Comparison of ENCODE assay signal across 14 mouse cellular contexts in the genomic region with DNA sequence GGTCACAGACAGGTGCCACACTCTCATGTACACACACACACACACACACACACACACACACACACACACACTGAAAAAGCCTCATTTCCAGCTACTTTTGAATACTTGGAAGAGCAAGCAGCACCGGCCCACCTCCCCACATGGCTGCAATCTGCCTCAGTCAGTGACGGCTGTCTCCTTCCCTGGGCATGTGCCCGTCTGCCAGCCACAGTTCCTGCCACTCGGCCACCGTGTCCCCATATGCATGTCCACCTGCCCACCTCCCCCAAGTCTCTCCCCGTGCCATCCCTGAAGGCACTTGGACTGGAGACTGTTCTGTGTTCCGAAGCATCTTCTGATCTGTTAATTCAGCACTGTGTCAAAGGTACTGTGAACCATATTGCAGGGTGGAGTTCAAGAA. TPM values are rescaled to one million over a fixed set of nuclear protein-coding genes. Genes with fewer than 3 reads are reported as not detected.
DNase-seq lines count a peak whose midpoint lies in the region; ATAC-seq lines count a peak whose summit lies in the region.
"Had no signal": no experiment of that assay in that cellular context is flagged by ENCODE, and none has a peak within 500 bp of the region (broad histone marks: within the 10 kb centered on the region; RNA-seq: fewer than 3 reads in every experiment).

No protein-coding gene starts in this region.

- H3K4me1 ChIP-seq in forebrain, embryonic 15.5 days = peaks cover 14% of the 10 kb centered on the region
- peaks cover 6% of the 10 kb centered on the region; the same call in 1 of the 2 replicates for H3K4me1 ChIP-seq in forebrain, embryonic 11.5 days (replicated peaks; ENCODE audit: control insufficient read depth, insufficient read depth, low read length)
- peaks cover 17% of the 10 kb centered on the region for H3K4me1 ChIP-seq in forebrain, embryonic 16.5 days (replicated peaks; ENCODE audit: control insufficient read depth, insufficient read depth, low read length)

- no peak overlapping the region for H3K27ac ChIP-seq in forebrain, embryonic 15.5 days (replicated peaks)
- H3K27ac ChIP-seq in forebrain, embryonic 11.5 days (ENCODE audit: low read depth, low read length) = no peak overlapping the region
- H3K27ac ChIP-seq in forebrain, embryonic 16.5 days (ENCODE audit: low read length) = no peak overlapping the region
- H3K27ac ChIP-seq: embryonic facial prominence, embryonic 13.5 days; gastrocnemius, adult 2 months; hindbrain, embryonic 12.5 days had no signal

- WGBS in forebrain, embryonic 15.5 days = 76% methylated on average over 7 of the region's 7 CpGs
- 93% methylated on average over 7 of the region's 7 CpGs for WGBS in forebrain, embryonic 11.5 days
- WGBS in forebrain, embryonic 16.5 days = 56% methylated on average over 7 of the region's 7 CpGs

- H3K9me3 ChIP-seq in forebrain, embryonic 15.5 days = no peaks in the 10 kb centered on the region
- no peaks in the 10 kb centered on the region for H3K9me3 ChIP-seq in forebrain, embryonic 11.5 days (ENCODE audit: control insufficient read depth, low read length)
- H3K9me3 ChIP-seq in forebrain, embryonic 16.5 days (ENCODE audit: control insufficient read depth, low read length) = no peaks in the 10 kb centered on the region
- H3K9me3 ChIP-seq: embryonic facial prominence, embryonic 13.5 days; hindbrain, embryonic 12.5 days had no signal

- H3K4me3 ChIP-seq in forebrain, embryonic 15.5 days = no peak overlapping the region
- H3K4me3 ChIP-seq in forebrain, embryonic 11.5 days (ENCODE audit: low read depth, low read length) = no peak overlapping the region
- H3K4me3 ChIP-seq in forebrain, embryonic 16.5 days (replicated peaks; ENCODE audit: low read length) = no peak overlapping the region
- H3K4me3 ChIP-seq: embryonic facial prominence, embryonic 13.5 days; gastrocnemius, adult 2 months; hindbrain, embryonic 12.5 days had no signal

- H3K36me3 ChIP-seq in forebrain, embryonic 15.5 days = no peaks in the 10 kb centered on the region
- H3K36me3 ChIP-seq in forebrain, embryonic 11.5 days (ENCODE audit: control insufficient read depth, insufficient read depth, low read length) = no peaks in the 10 kb centered on the region
- no peaks in the 10 kb centered on the region for H3K36me3 ChIP-seq in forebrain, embryonic 16.5 days (ENCODE audit: control insufficient read depth, insufficient read depth)

- no peaks in the 10 kb centered on the region for H3K27me3 ChIP-seq in forebrain, embryonic 15.5 days
- no peaks in the 10 kb centered on the region for H3K27me3 ChIP-seq in forebrain, embryonic 11.5 days (ENCODE audit: control insufficient read depth, insufficient read depth, low read length)
- no peaks in the 10 kb centered on the region for H3K27me3 ChIP-seq in forebrain, embryonic 16.5 days (replicated peaks; ENCODE audit: control insufficient read depth, insufficient read depth, low read length)
- H3K27me3 ChIP-seq: embryonic facial prominence, embryonic 13.5 days; hindbrain, embryonic 12.5 days had no signal

- no peak overlapping the region for H3K9ac ChIP-seq in forebrain, embryonic 15.5 days (replicated peaks)
- H3K9ac ChIP-seq in forebrain, embryonic 11.5 days (ENCODE audit: low read length) = no peak overlapping the region
- H3K9ac ChIP-seq in forebrain, embryonic 16.5 days (replicated peaks; ENCODE audit: low read depth, low read length) = no peak overlapping the region
- H3K9ac ChIP-seq: embryonic facial prominence, embryonic 13.5 days; hindbrain, embryonic 12.5 days had no signal

- ATAC-seq in forebrain, embryonic 15.5 days (replicated peaks) = peak; percentile 55; the same call in 1 of the 2 replicates
- no peak for ATAC-seq in forebrain, embryonic 11.5 days (replicated peaks; ENCODE audit: low FRiP score)
- peak; percentile 62 for ATAC-seq in forebrain, embryonic 16.5 days
- no peak for ATAC-seq in megakaryocyte progenitor cell, adult 5-6 weeks (replicated peaks; ENCODE audit: poor library complexity)
- ATAC-seq: midbrain, embryonic 16.5 days had no signal

- no peak for DNase-seq in forebrain, embryonic 11.5 days (ENCODE audit: low spot score)
- DNase-seq in right cerebral cortex, postnatal 4 days = peak; percentile 19
- no peak for DNase-seq in right cerebral cortex, postnatal 25 days
- DNase-seq in ovary, adult 18-20 months (ENCODE audit: low spot score) = no peak
- DNase-seq in adrenal gland, postnatal 10 days = no peak
- DNase-seq: gastrocnemius, adult 2 months; heart, adult 18-20 months; kidney, adult 2 months had no signal

- no peak overlapping the region for H3K4me2 ChIP-seq in forebrain, embryonic 15.5 days (replicated peaks)
- no peak overlapping the region for H3K4me2 ChIP-seq in forebrain, embryonic 11.5 days (ENCODE audit: low read depth, low read length, severe bottlenecking)
- H3K4me2 ChIP-seq in forebrain, embryonic 16.5 days (ENCODE audit: low read length) = no peak overlapping the region
- H3K4me2 ChIP-seq: embryonic facial prominence, embryonic 13.5 days; hindbrain, embryonic 12.5 days had no signal

RNA-seq across cellular contexts. Expression of a gene that starts 9.8 kb away (rescaled TPM):
- polyA plus RNA-seq in forebrain, embryonic 15.5 days (2015; fragmentation: Nextera tagmentation; extraction: Ambion mirVana) = 10.9 and 11.5 TPM in 2 replicates
- 11.7 and 13.1 TPM in 2 replicates for polyA plus RNA-seq in forebrain, embryonic 11.5 days (2014; fragmentation: Nextera tagmentation; extraction: Ambion mirVana)
- polyA plus RNA-seq in forebrain, embryonic 16.5 days (2015; fragmentation: Nextera tagmentation; extraction: Ambion mirVana) = 12.1 and 12.6 TPM in 2 replicates
- total RNA-seq in megakaryocyte progenitor cell, adult 5-6 weeks (2015) = 1.8 and 1.9 TPM in 2 replicates
- 0.64 and 1.7 TPM in 2 replicates for total RNA-seq in megakaryocyte progenitor cell, adult 5-6 weeks (2017)
- total RNA-seq in adrenal gland, postnatal 10 days (2021) = 10 to 100 TPM; 13.1 to 22.4 TPM

Comparison
In these comparisons a context has a peak if more than half of its experiments do, and no peak if none do; other contexts are left out.
1. ATAC-seq: peak in forebrain, embryonic 15.5 days (single experiment) and forebrain, embryonic 16.5 days (single experiment); none in forebrain, embryonic 11.5 days (single experiment) and megakaryocyte progenitor cell, adult 5-6 weeks (single experiment).